Mouse (Mus musculus): ENCODE measurements around the gene Bank1. TPM values are rescaled to one million over a fixed set of nuclear protein-coding genes. Genes with fewer than 3 reads are reported as not detected.
A peak's percentile ranks its signal among the peaks of the same experiment; 100 is the strongest.

The Bank1 gene
- total RNA-seq, 4 experiments from 2014 or later: 0.93 to 2.7 (median 1.3) TPM

GRCm38 (mm10) chr3:136010616-136011015, 315.2 kb downstream of the Bank1 start:
- DNase-seq (ENCODE audit: low spot score in 2 of 2): no peak

DNA sequence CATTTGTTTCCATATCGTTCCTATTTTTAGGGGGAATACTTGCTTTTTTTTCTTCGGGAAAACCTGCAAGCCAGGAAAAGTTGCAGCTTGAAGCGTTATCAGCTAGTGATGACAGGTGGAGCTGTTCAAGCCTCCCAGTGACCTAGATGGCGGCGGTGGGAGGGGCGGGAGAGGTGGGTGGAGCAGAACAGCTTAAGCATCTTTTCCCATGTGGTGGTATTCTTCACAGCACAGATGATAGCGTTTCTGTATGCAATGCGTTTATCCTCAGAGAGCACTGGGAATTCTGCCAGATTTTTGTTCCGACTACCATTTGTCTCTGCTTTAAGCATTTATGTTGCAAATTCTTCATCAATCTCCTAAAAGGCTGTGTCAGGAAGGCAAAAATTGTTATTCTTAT, 318.0 kb downstream of the Bank1 start:
- peak; percentile 15 to 75 for DNase-seq (ENCODE audit: low spot score in 2 of 2)

DNA sequence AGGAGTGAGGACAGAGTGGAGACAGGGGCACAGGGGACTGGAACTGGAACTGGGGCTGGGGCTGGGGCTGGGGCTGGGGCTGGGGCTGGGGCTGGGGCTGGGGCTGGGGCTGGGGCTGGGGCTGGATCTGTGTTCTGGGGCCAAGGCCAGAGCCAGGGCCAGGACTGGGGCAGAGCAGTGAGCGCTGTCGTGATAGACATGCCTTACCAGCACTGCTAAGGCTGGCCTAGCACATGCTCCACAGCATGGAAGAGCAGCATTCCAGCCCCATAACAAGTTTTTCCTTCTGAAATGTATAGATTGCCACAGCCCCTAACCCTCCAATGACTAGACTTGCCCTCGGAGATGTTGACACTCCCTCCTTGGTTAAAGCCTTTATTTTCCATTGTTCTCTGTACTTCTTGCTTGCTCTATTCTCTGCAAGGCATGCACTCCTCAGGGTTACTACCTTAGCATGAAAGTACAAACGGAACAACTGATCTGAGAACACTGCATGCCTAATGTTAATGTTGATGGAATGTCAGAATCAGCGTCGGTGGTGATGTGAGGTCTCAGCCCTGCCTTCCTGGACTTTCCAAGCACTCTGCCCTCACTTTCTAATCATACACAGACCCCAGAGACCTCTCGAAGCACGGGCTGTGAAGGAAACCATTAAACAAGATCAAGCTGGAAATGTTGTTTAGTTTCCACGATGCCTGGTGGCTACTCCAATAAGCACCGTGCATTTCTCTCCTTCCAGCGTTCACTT, 318.6 kb downstream of the Bank1 start:
- no peak for DNase-seq (ENCODE audit: low spot score in 2 of 2)

Data from left cerebral cortex, adult 8-10 months (tissue).